Mouse (Mus musculus) neural tube, embryonic 11.5 days (tissue): ENCODE data around the gene Epor. TPM values are rescaled to one million over a fixed set of nuclear protein-coding genes. Genes with fewer than 3 reads are reported as not detected.

Source experiments
- ATAC-seq: fragments of 200-750 bp; cut with Nextera tagmentation; 2 replicates; pipeline ENCODE4 v1.8.0; 2017; ENCODE audit warnings: moderate number of reproducible peaks, mild to moderate bottlenecking, moderate TSS enrichment, moderate library complexity; ENCODE audit not compliant: insufficient read depth, low FRiP score, low TSS enrichment
- DNase-seq: peaks from one replicate; pipeline ENCODE4 v3.0.0-alpha.2; 2015; ENCODE audit warnings: low spot score
- H3K27ac ChIP-seq: fragments of 300-500 bp; sonication (generic); 2 replicates; pipeline ENCODE4 v1.5.1; 2014; ENCODE audit warnings: low read depth, mild to moderate bottlenecking, low read length
- H3K27me3 ChIP-seq: fragments of 300-500 bp; sonication (generic); 2 replicates; pipeline ENCODE4 v1.6.1; 2014; ENCODE audit warnings: mild to moderate bottlenecking, low read length, mixed read lengths; ENCODE audit not compliant: control insufficient read depth, insufficient read depth
- H3K36me3 ChIP-seq: fragments of 300-500 bp; sonication (generic); 2 replicates; pipeline ENCODE4 v1.6.1; 2014; ENCODE audit warnings: mild to moderate bottlenecking, low read length, moderate library complexity, mixed read lengths; ENCODE audit not compliant: control insufficient read depth, insufficient read depth
- H3K4me1 ChIP-seq: fragments of 300-500 bp; sonication (generic); 2 replicates; pipeline ENCODE4 v1.6.1; 2014; ENCODE audit warnings: low read length, mixed read lengths; ENCODE audit not compliant: control insufficient read depth, insufficient read depth
- H3K4me2 ChIP-seq: fragments of 300-500 bp; sonication (generic); 2 replicates; pipeline ENCODE4 v1.6.1; 2014; ENCODE audit warnings: low read depth, mild to moderate bottlenecking, moderate library complexity
- H3K4me3 ChIP-seq: fragments of 300-500 bp; sonication (generic); 2 replicates; pipeline ENCODE4 v1.5.1; 2014; ENCODE audit warnings: low read depth, low read length
- H3K9ac ChIP-seq: fragments of 300-500 bp; sonication (generic); 2 replicates; pipeline ENCODE4 v1.6.1; 2014; ENCODE audit warnings: mild to moderate bottlenecking, low read length
- H3K9me3 ChIP-seq: fragments of 300-500 bp; sonication (generic); 2 replicates; pipeline ENCODE4 v1.6.1; 2016; ENCODE audit warnings: low read length; ENCODE audit not compliant: control insufficient read depth
- WGBS: fragments of 180-500 bp; shearing (Covaris S2); extraction: QIAGEN DNeasy Blood & Tissue Kit; methylation state at CpG from one replicate; pipeline ENCODE4 v1.1.7; 2014; 5-methylcytosine and 5-hydroxymethylcytosine counted together
- polyA plus RNA-seq: library from polyadenylated mRNA; unstranded; fragments of >200 nt; fragmentation: Nextera tagmentation; extraction: Ambion mirVana; gene quantifications from 2 replicates; pipeline ENCODE4 v1.2.1, GENCODE M21; 2014

The Epor gene
- 4.1 and 5.9 TPM in 2 replicates for polyA plus RNA-seq

DNA sequence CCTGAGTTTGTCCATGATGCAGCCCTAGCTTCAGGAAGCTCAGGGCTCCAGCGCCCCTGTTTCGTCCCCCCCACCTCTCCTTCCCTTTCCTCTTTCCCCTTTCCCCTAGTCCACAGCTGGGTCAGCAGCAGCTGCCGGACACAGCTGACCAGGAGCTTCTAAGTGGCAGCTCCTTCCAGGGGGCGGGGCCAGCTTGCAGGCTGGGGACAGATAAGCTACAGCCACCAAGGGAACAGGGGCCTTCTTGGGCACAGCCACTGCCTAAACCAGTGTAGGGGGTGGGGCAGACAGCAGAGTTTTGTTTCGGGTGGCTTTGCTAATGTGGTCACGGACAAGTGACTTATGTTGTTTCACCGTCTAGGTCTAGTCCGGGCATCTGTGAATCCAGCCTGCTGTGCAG, at the start of gene Epor:
Gene Epor, minus strand, starts transcription at position 90 of the 400 bp plus-strand sequence.
- Histone ChIP-seq H3K9ac (no peak within 1 kb of the TSS; the same call in 1 of the 2 replicates), H3K36me3 (no peaks in the 10 kb centered on the region), H3K9me3 (no peaks in the 10 kb centered on the region), H3K27me3 (peaks cover 38% of the 10 kb centered on the region), H3K4me3 (peak within 1 kb of the TSS; percentile 36), H3K27ac (no peak within 1 kb of the TSS), H3K4me2 (peak within 1 kb of the TSS; percentile 71), H3K4me1 (peaks cover 5% of the 10 kb centered on the region; the same call in 1 of the 2 replicates)
- DNase-seq (peak; percentile 56), ATAC-seq (peak; percentile 36; the same call in 1 of the 2 replicates)
- 17% methylated on average over 8 of the region's 8 CpGs for WGBS

DNA sequence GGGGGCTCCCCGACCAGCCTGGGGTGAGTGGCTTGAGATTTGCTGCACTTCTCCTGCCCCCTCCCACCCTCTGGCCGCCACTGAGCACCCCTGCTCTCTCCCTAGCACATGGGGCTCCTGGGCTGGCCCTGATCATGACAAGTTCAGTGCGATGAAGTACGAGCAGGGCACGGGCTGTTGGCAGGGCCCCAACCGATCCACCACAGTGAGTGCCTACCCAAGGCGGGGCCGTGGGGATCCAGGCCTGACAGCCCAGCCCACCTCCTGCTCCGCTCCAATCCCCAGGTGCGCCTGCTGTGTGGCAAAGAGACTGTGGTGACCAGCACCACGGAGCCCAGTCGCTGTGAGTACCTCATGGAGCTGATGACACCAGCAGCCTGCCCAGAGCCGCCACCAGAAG, 49.4 kb upstream of the Epor start:
- Histone ChIP-seq H3K4me3 (no peak overlapping the region), H3K36me3 (peaks cover 47% of the 10 kb centered on the region), H3K4me2 (no peak overlapping the region), H3K27me3 (no peaks in the 10 kb centered on the region), H3K9me3 (no peaks in the 10 kb centered on the region), H3K9ac (no peak overlapping the region), H3K27ac (no peak overlapping the region), H3K4me1 (no peaks in the 10 kb centered on the region; the same call in 1 of the 2 replicates)
- ATAC-seq (0 out of 2 replicates have a peak, but pooled peaks have one; percentile 5), DNase-seq (no peak)
- 93% methylated on average over 13 of the region's 13 CpGs for WGBS

DNA sequence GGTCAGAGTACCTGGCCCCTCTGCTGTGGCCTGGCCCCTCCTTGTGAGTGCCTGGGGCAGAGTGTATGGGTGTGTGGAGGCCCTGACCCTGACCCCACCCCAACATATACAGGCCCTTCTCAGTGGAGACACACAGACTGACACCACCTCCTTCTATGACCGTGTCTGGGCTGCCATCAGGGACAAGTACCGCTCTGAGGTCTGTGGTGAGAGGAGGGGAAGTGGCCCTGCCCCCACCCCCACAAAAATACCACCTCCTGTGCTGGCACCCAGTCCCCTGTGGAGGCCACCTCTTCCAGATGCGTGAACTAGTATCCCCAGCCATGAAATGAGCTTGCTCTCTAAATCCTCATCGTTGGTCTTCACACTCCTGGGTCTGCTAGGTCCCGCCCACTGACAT, 47.7 kb upstream of the Epor start:
- Histone ChIP-seq H3K4me3 (no peak overlapping the region), H3K9ac (no peak overlapping the region), H3K36me3 (peaks cover 50% of the 10 kb centered on the region), H3K27ac (no peak overlapping the region), H3K4me1 (no peaks in the 10 kb centered on the region; the same call in 1 of the 2 replicates), H3K4me2 (no peak overlapping the region), H3K9me3 (no peaks in the 10 kb centered on the region), H3K27me3 (no peaks in the 10 kb centered on the region)
- 97% methylated on average over 5 of the region's 5 CpGs for WGBS
- no peak for ATAC-seq
- no peak for DNase-seq

DNA sequence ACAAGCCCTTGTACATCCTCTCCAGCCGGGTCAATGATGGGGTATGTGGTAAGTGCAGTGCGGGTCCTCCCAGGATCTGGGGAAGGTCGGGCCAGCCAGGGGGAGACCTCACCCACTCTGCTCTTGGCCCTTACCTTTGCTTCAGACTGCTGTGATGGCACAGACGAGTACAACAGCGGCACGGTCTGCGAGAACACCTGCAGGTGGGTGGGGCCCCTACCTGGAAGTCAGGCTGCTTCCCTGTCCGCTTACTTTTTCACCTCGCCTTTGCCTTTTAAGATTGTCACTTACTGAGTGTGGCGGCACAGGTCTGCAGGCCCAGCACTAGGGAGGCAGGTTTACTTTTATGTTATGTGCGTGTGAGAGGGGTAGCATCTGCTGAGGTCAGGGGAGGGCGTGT, 41.2 kb upstream of the Epor start:
- peaks cover 17% of the 10 kb centered on the region for H3K36me3 ChIP-seq
- no peak overlapping the region for H3K9ac ChIP-seq
- H3K9me3 ChIP-seq, result no peaks in the 10 kb centered on the region
- no peak overlapping the region for H3K27ac ChIP-seq
- ATAC-seq (no peak), DNase-seq (no peak)
- H3K4me2 ChIP-seq, result no peak overlapping the region
- WGBS, result 93% methylated on average over 12 of the region's 12 CpGs
- H3K4me1 ChIP-seq, result peaks cover 9% of the 10 kb centered on the region
- no peak overlapping the region for H3K4me3 ChIP-seq
- no peaks in the 10 kb centered on the region for H3K27me3 ChIP-seq

DNA sequence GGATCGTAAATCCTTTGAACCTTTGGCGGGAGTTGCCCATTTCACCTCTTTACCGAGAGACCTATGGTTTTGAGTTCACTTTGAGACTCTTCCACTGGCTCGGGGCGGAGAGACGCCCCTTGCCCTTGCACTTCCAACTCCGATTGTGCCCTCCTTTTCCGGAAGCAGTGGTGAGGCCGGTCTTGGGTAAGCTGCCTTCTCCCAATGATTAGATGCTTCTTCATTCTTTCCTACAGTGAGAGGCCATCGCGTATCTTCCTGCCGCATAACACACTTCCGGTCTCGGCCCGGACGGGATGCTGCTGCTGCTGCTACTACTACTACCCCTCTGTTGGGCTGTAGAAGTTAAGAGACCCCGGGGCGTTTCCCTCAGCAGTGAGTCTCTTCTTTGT, 39.9 kb upstream of the Epor start:
- H3K36me3 ChIP-seq, result peaks cover 6% of the 10 kb centered on the region
- peak overlapping the region; percentile 92 for H3K4me2 ChIP-seq
- H3K4me3 ChIP-seq, result peak overlapping the region; percentile 70
- no peaks in the 10 kb centered on the region for H3K9me3 ChIP-seq
- DNase-seq (no peak), ATAC-seq (peak; percentile 18)
- peak overlapping the region; percentile 58 for H3K9ac ChIP-seq
- peak overlapping the region; percentile 11; the same call in 1 of the 2 replicates for H3K27ac ChIP-seq
- no peaks in the 10 kb centered on the region for H3K27me3 ChIP-seq
- peaks cover 9% of the 10 kb centered on the region for H3K4me1 ChIP-seq
- WGBS, result 1% methylated on average over 18 of the region's 18 CpGs

DNA sequence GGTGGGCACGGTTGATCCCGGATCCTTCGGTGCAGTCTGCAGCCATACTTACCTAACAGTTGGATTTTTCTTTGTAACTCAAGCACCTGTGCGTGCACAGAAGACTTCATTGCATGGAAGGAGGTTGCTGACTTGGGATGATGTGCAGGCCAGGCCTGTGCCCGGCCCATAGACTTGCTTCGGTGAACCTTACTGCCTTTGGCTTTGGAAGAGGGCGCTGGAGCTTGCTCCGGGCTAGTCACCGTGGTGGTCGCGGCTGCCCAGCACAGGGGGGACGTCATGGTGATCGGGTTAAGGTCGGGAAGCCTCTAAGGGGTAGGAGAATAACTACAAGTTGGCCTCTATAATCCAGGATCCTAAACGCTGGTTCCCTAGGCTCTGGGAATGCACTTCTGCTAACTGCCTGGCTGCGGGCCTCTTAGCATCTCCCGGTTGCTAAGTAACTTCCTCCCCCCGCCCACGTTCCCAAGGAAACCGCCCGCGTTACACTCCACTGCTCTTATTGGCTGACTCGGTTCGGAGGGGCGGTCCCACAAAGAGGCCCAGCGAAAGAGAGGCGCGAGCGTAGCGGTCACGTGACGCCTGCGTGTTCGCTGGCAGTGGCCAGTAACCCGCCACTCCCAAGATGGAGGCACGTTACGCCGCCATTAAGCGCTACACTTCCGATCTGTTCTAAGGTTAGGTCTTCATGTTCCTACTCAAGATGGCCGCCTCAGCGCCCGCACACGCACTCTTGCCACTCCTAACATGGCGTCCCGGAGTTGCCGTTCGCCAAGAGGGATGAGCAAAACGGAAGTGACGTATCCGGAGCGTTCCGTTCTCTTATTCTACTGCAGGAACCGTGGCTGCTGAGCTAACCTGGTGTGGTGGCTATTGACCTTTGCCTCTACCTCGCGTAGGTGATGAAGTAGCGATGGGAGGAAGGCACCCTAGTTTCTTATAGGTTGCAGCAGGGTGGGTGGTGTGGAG, 39.2 kb upstream of the Epor start, which contains the start of the genes Ccdc151 and Prkcsh:
Gene Ccdc151, minus strand, starts transcription at position 441 of the 969 bp plus-strand sequence.
Gene Prkcsh, plus strand, starts transcription at position 613 of the 969 bp plus-strand sequence.
- Histone ChIP-seq H3K4me1 (peaks cover 9% of the 10 kb centered on the region), H3K4me3 (peak within 1 kb of the TSS; percentile 70), H3K4me2 (peak within 1 kb of the TSS; percentile 92), H3K27me3 (no peaks in the 10 kb centered on the region), H3K9me3 (no peaks in the 10 kb centered on the region), H3K27ac (peak within 1 kb of the TSS; percentile 11; the same call in 1 of the 2 replicates), H3K36me3 (peaks cover 6% of the 10 kb centered on the region), H3K9ac (peak within 1 kb of the TSS; percentile 58)
- ATAC-seq (peak; percentile 98), DNase-seq (peak; percentile 100)
- 6% methylated on average over 57 of the region's 57 CpGs for WGBS

DNA sequence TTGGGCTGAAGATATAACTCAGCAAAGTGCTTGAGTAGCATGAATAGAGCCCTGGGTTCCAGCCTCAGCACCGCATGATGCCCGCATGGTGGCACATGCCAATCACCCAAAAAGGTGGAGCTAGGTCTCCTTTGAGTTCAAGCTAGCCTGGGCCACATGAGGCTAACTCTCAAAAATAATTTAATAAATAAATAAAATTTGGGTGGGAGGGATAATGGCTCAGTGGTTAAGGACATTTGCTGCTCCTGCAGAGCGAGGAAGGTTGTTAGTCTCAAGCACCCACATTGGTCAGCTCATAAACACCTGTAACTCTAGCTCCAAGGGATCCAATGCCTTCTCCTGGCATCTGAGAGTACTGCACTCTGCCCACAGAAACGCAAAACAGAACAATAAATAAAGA, 38.3 kb upstream of the Epor start:
- WGBS, result 89% methylated on average over 4 of the region's 4 CpGs
- no peak overlapping the region for H3K4me2 ChIP-seq
- H3K27me3 ChIP-seq, result no peaks in the 10 kb centered on the region
- DNase-seq (no peak), ATAC-seq (no peak)
- H3K4me1 ChIP-seq, result peaks cover 9% of the 10 kb centered on the region
- H3K9ac ChIP-seq, result no peak overlapping the region
- H3K27ac ChIP-seq, result no peak overlapping the region
- H3K36me3 ChIP-seq, result peaks cover 3% of the 10 kb centered on the region; the same call in 1 of the 2 replicates
- no peaks in the 10 kb centered on the region for H3K9me3 ChIP-seq
- H3K4me3 ChIP-seq, result no peak overlapping the region

DNA sequence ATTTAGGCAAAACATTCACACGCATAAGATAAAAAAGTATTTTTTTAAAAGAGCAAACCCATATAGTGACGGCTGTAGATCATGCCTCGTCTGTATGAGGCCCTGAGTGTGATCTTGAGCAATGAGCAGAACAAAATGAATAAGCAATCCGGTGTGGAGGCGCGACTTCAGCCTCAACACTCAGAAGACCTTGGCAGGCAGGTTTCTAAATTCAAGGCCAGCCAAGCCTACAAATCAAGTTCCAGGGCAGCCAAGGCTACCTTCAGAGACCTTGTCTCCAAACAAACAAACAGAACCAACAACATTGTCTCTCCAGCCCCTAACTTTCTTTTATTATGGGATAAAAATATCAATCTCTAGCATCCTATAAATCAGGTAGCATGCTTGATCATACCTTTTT, 37.0 kb upstream of the Epor start:
- WGBS, result 92% methylated on average over 6 of the region's 6 CpGs
- Histone ChIP-seq H3K9me3 (no peaks in the 10 kb centered on the region), H3K4me3 (no peak overlapping the region), H3K4me2 (no peak overlapping the region), H3K36me3 (peaks cover 3% of the 10 kb centered on the region; the same call in 1 of the 2 replicates), H3K9ac (no peak overlapping the region), H3K27me3 (no peaks in the 10 kb centered on the region), H3K27ac (no peak overlapping the region), H3K4me1 (peaks cover 9% of the 10 kb centered on the region)
- ATAC-seq (no peak), DNase-seq (no peak)
